Mouse (Mus musculus) forebrain, embryonic 11.5 days (tissue): ENCODE measurements around the gene Edem3. TPM values are rescaled to one million over a fixed set of nuclear protein-coding genes. Genes with fewer than 3 reads are reported as not detected.
"Not testable (repeated sequence)": the region's sequence is repeated elsewhere in the genome, so short reads cannot be mapped to it uniquely, and the experiment has no call there.

Source experiments
- ATAC-seq: fragments of 200-750 bp; cut with Nextera tagmentation; replicated peaks from 2 replicates; pipeline ENCODE4 v1.8.0; 2017; ENCODE audit warnings: moderate TSS enrichment; ENCODE audit not compliant: low FRiP score
- DNase-seq: peaks from one replicate; pipeline ENCODE4 v3.0.0-alpha.2; 2017; ENCODE audit warnings: low spot score
- H3K27ac ChIP-seq: fragments of 300-500 bp; sonication (generic); 2 replicates; pipeline ENCODE4 v1.5.1; 2014; ENCODE audit warnings: low read depth, low read length
- H3K27me3 ChIP-seq: fragments of 300-500 bp; sonication (generic); 2 replicates; pipeline ENCODE4 v1.6.1; 2014; ENCODE audit warnings: mild to moderate bottlenecking, low read length, mixed read lengths; ENCODE audit not compliant: control insufficient read depth, insufficient read depth
- H3K36me3 ChIP-seq: fragments of 300-500 bp; sonication (generic); 2 replicates; pipeline ENCODE4 v1.6.1; 2014; ENCODE audit warnings: mild to moderate bottlenecking, low read length, moderate library complexity, mixed read lengths; ENCODE audit not compliant: control insufficient read depth, insufficient read depth
- H3K4me1 ChIP-seq: fragments of 300-500 bp; sonication (generic); replicated peaks from 2 replicates; pipeline ENCODE4 v1.6.1; 2014; ENCODE audit warnings: low read length, mixed read lengths; ENCODE audit not compliant: control insufficient read depth, insufficient read depth
- H3K4me2 ChIP-seq: fragments of 300-500 bp; sonication (generic); 2 replicates; pipeline ENCODE4 v1.6.1; 2014; ENCODE audit warnings: low read depth, mild to moderate bottlenecking, low read length, moderate library complexity, mixed read lengths; ENCODE audit not compliant: severe bottlenecking
- H3K4me3 ChIP-seq: fragments of 300-500 bp; sonication (generic); 2 replicates; pipeline ENCODE4 v1.5.1; 2014; ENCODE audit warnings: low read depth, low read length
- H3K9ac ChIP-seq: fragments of 300-500 bp; sonication (generic); 2 replicates; pipeline ENCODE4 v1.6.1; 2014; ENCODE audit warnings: low read length
- H3K9me3 ChIP-seq: fragments of 300-500 bp; sonication (generic); 2 replicates; pipeline ENCODE4 v1.6.1; 2016; ENCODE audit warnings: low read length, mixed read lengths; ENCODE audit not compliant: control insufficient read depth
- WGBS: fragments of 180-500 bp; shearing (Covaris S2); extraction: QIAGEN DNeasy Blood & Tissue Kit; methylation state at CpG from one replicate; pipeline ENCODE4 v1.1.7; 2014; 5-methylcytosine and 5-hydroxymethylcytosine counted together
- polyA plus RNA-seq: library from polyadenylated mRNA; unstranded; fragments of >200 nt; fragmentation: Nextera tagmentation; extraction: Ambion mirVana; gene quantifications from 2 replicates; pipeline ENCODE4 v1.2.1, GENCODE M21; 2014

Gene Edem3
- polyA plus RNA-seq, 1 experiment from 2014 or later, result 23.0 TPM

DNA sequence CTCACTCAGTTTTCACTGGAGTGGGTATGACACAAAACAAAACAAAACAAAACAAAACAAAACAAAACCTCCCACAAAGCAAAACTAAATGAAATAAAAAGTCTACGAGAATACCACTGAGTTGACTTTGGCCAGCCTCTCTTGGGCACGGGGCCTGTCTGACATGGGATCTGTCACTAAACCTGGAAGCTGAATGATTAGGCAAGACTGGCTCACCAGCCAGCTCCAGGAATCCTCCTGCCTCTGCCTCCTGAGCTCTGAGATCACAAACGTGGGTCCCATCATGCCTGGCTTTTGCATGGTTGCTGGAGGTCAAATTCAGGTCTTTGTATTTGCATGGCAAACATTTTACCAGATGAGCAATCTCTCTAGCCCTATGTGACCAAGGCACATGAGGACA, 76.6 kb downstream of the Edem3 start:
- Histone ChIP-seq H3K4me3 (no peak overlapping the region), H3K4me1 (no peaks in the 10 kb centered on the region), H3K9ac (no peak overlapping the region), H3K27ac (no peak overlapping the region), H3K36me3 (no peaks in the 10 kb centered on the region), H3K27me3 (no peaks in the 10 kb centered on the region), H3K4me2 (no peak overlapping the region), H3K9me3 (peaks cover 4% of the 10 kb centered on the region; the same call in 1 of the 2 replicates)
- 83% methylated on average over 3 of the region's 3 CpGs for WGBS
- ATAC-seq, result no peak
- no peak for DNase-seq

DNA sequence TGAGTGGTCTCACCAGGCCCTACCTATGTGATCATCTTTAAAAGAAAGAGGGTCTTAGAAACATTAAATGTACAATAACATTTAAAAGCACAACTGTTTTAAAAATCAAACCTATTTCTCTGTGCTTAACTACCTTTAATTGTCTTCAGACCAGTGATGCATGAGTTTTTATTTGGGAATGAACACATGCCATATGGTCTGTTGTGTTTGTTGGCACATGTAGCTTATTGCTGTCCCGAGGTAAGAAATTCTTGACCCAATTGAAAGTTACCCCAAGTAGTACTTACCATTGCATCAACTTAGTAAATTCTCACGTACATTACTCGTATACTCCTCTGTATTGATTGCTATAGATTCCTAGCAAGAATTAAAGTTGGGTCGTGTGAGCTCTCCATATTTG, 80.1 kb downstream of the Edem3 start:
- WGBS, result 91% methylated on average over 4 of the region's 4 CpGs

DNA sequence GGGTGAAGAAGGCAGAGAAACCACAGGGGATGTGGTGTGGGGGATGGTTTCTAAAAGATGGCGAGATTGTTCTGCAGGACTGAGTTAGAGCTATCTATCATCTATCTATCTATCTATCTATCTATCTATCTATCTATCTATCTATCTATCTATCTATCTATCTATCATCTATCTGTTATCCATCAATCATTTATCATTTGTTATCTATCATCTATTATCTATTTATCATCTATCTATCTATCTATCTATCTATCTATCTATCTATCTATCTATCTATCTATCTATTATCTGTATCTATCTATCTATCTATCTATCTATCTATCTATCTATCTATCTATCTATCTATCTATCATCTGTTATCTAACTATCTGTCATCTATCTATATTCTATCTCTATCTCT, 85.2 kb downstream of the Edem3 start:
- H3K4me2 ChIP-seq, H3K9me3 ChIP-seq, H3K4me1 ChIP-seq, H3K27ac ChIP-seq, H3K4me3 ChIP-seq, ATAC-seq, DNase-seq, H3K36me3 ChIP-seq, H3K27me3 ChIP-seq, H3K9ac ChIP-seq: not testable (repeated sequence)
- WGBS, result 91% methylated on average over 1 of the region's 1 CpGs

More for the DNA sequence above, 80.1 kb downstream of the Edem3 start:
- H3K9ac ChIP-seq, result no peak overlapping the region
- no peak for DNase-seq
- H3K4me1 ChIP-seq, result no peaks in the 10 kb centered on the region
- no peak overlapping the region for H3K4me3 ChIP-seq
- no peaks in the 10 kb centered on the region for H3K27me3 ChIP-seq
- H3K27ac ChIP-seq, result no peak overlapping the region
- H3K36me3 ChIP-seq, result no peaks in the 10 kb centered on the region
- no peak overlapping the region for H3K4me2 ChIP-seq
- H3K9me3 ChIP-seq, result peaks cover 4% of the 10 kb centered on the region; the same call in 1 of the 2 replicates
- no peak for ATAC-seq

DNA sequence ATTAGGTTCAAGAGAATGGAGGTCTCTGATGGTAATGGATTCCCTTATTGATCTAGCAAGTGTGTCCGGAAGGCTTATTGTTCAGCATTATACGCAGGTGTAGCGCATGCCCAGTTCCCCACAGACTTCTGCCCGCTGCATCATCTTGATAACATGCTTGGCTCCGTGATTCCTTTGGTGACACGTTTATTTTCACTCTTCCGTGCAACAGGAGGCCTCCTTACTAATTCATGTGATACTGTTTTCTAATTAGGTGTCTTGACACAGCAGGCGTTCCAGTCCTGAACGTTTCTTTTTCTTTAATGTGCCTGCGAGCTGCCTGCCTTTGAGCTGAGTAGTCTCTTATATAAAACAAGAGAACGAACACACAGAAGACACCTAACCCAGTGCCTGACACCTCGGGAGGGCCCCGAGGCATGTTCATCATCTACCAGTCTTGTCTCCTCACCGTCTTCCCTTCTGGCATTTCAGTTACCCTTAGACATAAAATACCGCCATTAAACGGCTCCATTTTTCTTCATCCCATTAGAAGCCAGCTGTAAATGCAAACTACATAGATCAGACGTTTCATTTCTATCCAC, 90.2 kb downstream of the Edem3 start:
- Histone ChIP-seq H3K4me1 (no peaks in the 10 kb centered on the region), H3K36me3 (no peaks in the 10 kb centered on the region), H3K27me3 (no peaks in the 10 kb centered on the region), H3K27ac (no peak overlapping the region), H3K9me3 (no peaks in the 10 kb centered on the region), H3K4me2 (no peak overlapping the region), H3K9ac (no peak overlapping the region), H3K4me3 (no peak overlapping the region)
- DNase-seq, result no peak
- 77% methylated on average over 17 of the region's 17 CpGs for WGBS
- ATAC-seq, result no peak

DNA sequence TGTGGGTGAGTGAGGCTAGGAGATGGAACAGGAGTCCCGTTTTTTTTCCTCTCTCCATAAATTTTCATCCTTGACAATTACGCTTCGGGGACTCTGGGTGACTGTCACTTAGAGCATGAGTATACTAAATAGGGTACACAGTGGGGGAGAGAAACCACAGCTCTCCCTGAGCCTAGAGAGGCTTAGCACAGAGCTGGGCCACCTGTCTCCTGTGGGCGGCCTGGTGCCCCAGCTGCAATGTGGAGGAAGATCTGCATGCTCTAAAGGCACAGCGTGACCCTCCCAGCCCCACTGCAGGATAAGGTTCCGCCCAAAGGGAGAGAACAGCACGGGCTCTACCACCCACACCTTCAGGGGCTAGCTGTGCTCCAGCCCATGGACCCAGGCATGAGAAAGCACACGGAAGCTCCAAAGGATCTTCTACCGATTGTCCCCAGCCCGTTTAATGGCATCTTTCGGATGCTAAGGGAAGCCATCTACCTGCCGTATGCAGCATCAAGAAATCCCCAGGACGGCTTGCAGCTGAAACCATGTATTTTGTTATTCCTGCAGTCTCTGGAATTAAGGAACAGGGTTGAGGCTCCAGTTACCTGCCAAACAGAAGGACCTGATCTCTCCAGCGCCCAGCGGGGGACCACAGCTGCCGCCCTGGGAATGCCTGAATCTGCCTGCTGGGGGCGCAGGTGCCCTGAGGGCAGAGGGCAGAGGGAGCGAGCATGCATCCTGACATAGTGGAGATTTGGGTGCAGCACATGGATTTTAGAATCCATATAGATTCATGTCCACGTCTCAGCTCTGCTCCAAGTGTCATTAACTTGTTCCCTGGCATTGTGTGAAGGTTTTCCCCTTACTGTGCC, 91.0 kb downstream of the Edem3 start:
- ATAC-seq (no peak), DNase-seq (no peak)
- H3K9me3 ChIP-seq, result no peaks in the 10 kb centered on the region
- no peak overlapping the region for H3K9ac ChIP-seq
- no peaks in the 10 kb centered on the region for H3K36me3 ChIP-seq
- H3K4me1 ChIP-seq, result no peaks in the 10 kb centered on the region
- H3K4me2 ChIP-seq, result no peak overlapping the region
- no peak overlapping the region for H3K4me3 ChIP-seq
- WGBS, result 64% methylated on average over 19 of the region's 19 CpGs
- H3K27me3 ChIP-seq, result no peaks in the 10 kb centered on the region
- no peak overlapping the region for H3K27ac ChIP-seq

DNA sequence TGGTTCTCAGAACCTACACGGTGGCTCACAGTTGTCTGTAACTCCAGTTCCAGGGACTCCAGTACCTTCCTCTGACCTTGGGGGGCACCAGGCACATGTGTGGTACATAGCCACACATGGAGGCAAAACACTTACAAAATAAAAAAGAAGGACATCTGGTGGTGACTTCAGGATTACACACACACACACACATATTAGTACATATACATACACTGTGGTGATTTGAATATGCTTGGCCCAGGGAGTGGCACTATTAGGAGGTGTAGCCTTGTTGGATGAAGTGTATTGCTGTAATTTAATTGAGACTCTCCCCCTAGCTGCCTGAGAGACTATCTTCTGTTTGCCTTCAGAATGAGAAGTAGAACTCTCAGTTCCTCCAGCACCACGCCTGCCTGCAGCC, 93.1 kb downstream of the Edem3 start:
- 91% methylated on average over 2 of the region's 2 CpGs for WGBS
- DNase-seq (no peak), ATAC-seq (no peak)
- Histone ChIP-seq H3K4me3 (no peak overlapping the region), H3K9me3 (no peaks in the 10 kb centered on the region), H3K27ac (no peak overlapping the region), H3K4me2 (no peak overlapping the region), H3K9ac (no peak overlapping the region), H3K27me3 (no peaks in the 10 kb centered on the region), H3K36me3 (no peaks in the 10 kb centered on the region), H3K4me1 (no peaks in the 10 kb centered on the region; the same call in 1 of the 2 replicates)

DNA sequence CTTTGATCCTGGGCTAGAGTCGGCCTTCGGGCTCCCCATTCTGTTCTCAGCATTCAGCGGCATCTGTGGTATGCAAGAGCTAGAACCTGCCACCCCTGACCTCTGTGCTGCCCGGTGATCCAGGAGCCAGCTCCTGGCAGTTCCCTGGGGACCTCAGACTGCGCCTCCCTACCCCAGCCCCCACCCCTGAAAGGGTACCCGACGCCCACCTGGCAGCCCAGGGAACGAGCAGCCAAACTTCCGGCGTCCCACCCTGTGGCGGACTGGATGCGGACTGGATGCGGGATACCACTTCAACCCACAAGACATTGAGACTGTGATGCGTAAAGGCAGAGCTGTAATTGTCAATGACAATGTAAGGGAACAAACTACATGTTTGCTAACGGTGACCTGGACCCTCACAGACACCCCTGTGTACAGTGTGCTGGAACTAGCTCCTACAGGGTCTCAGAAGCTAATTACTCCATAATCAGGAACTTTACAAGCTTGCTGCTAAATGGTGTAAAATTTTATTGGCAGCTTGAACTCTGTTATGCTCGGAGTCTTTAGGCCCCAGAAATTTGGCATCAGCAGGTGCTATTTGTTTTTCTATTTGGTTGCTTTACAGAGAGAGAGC, 94.9 kb downstream of the Edem3 start:
- no peak for ATAC-seq
- Histone ChIP-seq H3K4me1 (no peaks in the 10 kb centered on the region; the same call in 1 of the 2 replicates), H3K9me3 (no peaks in the 10 kb centered on the region), H3K27ac (no peak overlapping the region), H3K36me3 (no peaks in the 10 kb centered on the region), H3K4me2 (no peak overlapping the region), H3K9ac (no peak overlapping the region), H3K27me3 (no peaks in the 10 kb centered on the region), H3K4me3 (no peak overlapping the region)
- DNase-seq, result no peak
- 86% methylated on average over 16 of the region's 16 CpGs for WGBS

DNA sequence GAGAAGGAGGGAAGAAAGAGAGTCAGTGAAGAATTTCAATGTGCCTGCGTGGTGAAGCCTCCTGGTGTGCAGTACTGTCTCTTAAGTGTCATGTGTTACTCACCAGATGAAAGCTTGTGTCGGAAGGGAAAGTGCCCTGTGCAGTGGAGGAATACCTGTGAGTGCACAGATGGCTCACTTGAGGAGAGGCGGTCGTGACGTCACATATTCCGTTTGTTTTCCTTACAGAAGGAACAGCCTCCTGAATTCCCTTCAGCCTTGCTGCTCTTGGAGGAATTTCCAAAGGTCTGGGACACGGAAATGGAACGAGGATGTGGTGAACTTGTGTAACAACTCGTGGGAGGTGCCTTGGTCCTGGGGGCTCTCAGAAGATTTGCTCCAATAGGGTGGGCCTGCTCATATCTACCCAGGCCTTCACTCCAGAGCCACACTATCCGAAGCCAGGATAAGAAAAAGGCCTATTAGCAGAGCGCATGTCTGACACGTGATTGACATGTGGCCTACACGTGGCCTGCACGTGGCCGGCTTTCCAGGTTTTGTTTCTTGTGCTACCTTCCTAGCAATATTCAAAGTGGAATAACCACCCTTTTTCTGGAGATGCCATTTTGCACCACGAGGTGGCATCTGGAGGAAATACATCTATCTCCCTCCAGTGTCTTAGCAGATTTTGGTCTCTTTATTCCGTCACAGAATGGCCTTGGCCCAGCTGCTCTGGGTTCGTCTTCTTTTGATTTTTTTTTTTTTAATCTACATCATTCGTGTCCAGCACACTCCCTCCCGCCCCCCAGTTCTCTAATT, 96.1 kb downstream of the Edem3 start:
- Histone ChIP-seq H3K4me3 (no peak overlapping the region), H3K4me2 (no peak overlapping the region), H3K9ac (no peak overlapping the region), H3K9me3 (no peaks in the 10 kb centered on the region), H3K27me3 (no peaks in the 10 kb centered on the region), H3K27ac (no peak overlapping the region), H3K4me1 (no peaks in the 10 kb centered on the region; the same call in 1 of the 2 replicates), H3K36me3 (no peaks in the 10 kb centered on the region)
- ATAC-seq (no peak; the same call in 1 of the 2 replicates), DNase-seq (no peak)
- 83% methylated on average over 20 of the region's 20 CpGs for WGBS
